Mouse (Mus musculus) liver, postnatal 0 days (tissue): Measurements from ENCODE around the gene Onecut3.

ENCODE experiments used
- CTCF ChIP-seq: sonication (generic); IDR thresholded peaks from 2 replicates; pipeline ENCODE4 v1.5.1; 2016; ENCODE audit warnings: antibody characterized with exemption, low read depth
- EP300 ChIP-seq: IDR thresholded peaks from 2 replicates; pipeline ENCODE4 v1.6.1; 2016; ENCODE audit warnings: antibody characterized with exemption, low read depth, mild to moderate bottlenecking

DNA sequence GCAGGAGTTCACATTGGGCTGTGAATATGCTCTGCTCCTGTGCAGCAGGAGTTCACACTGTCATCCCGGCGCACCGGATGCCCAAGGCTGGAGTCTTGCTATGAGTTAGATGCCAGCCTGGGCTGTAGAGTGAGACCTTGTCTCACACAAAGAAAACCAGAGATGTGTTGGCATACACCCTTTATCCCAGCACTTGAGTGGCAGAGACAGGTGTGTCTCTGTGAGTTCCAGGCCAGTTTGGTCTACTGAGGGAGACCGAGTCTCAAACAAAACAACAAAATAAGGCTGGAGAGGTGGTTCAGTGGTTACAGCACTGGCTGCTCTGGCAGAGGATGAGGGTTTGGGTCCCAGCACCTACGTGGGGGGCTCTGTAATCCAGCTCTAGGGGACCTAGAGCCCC is 16.1 kb upstream of the Onecut3 start:
- TF ChIP-seq CTCF: no peak
- no peak for TF ChIP-seq EP300
